Mouse (Mus musculus) ES-Bruce4 (cell line): Measurements from ENCODE around the gene Tenm2. TPM values are rescaled to one million over a fixed set of nuclear protein-coding genes. Genes with fewer than 3 reads are reported as not detected.

ENCODE experiments used
- H3K27ac ChIP-seq: 2 replicates; pipeline ENCODE4 v1.5.1; 2012; ENCODE audit warnings: low read length, inconsistent platforms; ENCODE audit not compliant: insufficient read depth
- H3K27me3 ChIP-seq: 2 replicates; pipeline ENCODE4 v1.6.1; 2012; ENCODE audit warnings: mild to moderate bottlenecking, low read length, inconsistent platforms; ENCODE audit not compliant: control insufficient read depth, poor library complexity, insufficient read depth, severe bottlenecking
- H3K36me3 ChIP-seq: 2 replicates; pipeline ENCODE4 v1.6.1; 2012; ENCODE audit warnings: inconsistent platforms, mild to moderate bottlenecking, low read length, moderate library complexity; ENCODE audit not compliant: control insufficient read depth, poor library complexity, insufficient read depth, severe bottlenecking
- H3K4me1 ChIP-seq: one replicate; pipeline ENCODE4 v1.8.1; 2011; ENCODE audit warnings: low read length; ENCODE audit not compliant: control insufficient read depth, insufficient read depth
- H3K4me3 ChIP-seq: 2 replicates; pipeline ENCODE4 v1.5.1; 2011; ENCODE audit warnings: low read depth, mild to moderate bottlenecking, low read length
- H3K9ac ChIP-seq: 2 replicates; pipeline ENCODE4 v1.6.1; 2012; ENCODE audit warnings: low read depth, mild to moderate bottlenecking, inconsistent platforms; ENCODE audit not compliant: poor library complexity, severe bottlenecking
- H3K9me3 ChIP-seq: replicated peaks from 2 replicates; pipeline ENCODE4 v1.6.1; 2012; ENCODE audit warnings: mild to moderate bottlenecking, low read length, inconsistent platforms; ENCODE audit not compliant: control insufficient read depth, poor library complexity, insufficient read depth, severe bottlenecking
- CTCF ChIP-seq: IDR thresholded peaks from one replicate; pipeline ENCODE4 v1.8.1; 2011; ENCODE audit warnings: low read depth, low read length
- EP300 ChIP-seq: IDR thresholded peaks from 2 replicates; pipeline ENCODE4 v1.6.1; 2011; ENCODE audit warnings: low read depth, low read length; ENCODE audit not compliant: insufficient read depth
- POLR2A ChIP-seq: IDR thresholded peaks from one replicate; pipeline ENCODE4 v1.8.1; 2011; ENCODE audit warnings: low read length; ENCODE audit not compliant: insufficient read depth
- polyA plus RNA-seq: library from polyadenylated mRNA; stranded (reverse); fragments of >200 nt; gene quantifications from 2 replicates; pipeline ENCODE4 v1.2.4, GENCODE M21; 2011; ENCODE audit warnings: low read depth; ENCODE audit not compliant: missing spikeins, insufficient read depth, insufficient read length

The Tenm2 gene
- polyA plus RNA-seq, 1 experiment = not detected

GRCm38 (mm10) chr11:36031751-36032150 lies 1204.0 kb downstream of the Tenm2 start:
- Histone ChIP-seq H3K9me3 (no peaks in the 10 kb centered on the region), H3K36me3 (no peaks in the 10 kb centered on the region), H3K4me1 (no peaks in the 10 kb centered on the region), H3K27ac (no peak overlapping the region), H3K27me3 (no peaks in the 10 kb centered on the region), H3K4me3 (no peak overlapping the region), H3K9ac (no peak overlapping the region)
- TF ChIP-seq POLR2A (no peak), EP300 (no peak), CTCF (no peak)

- no peak overlapping the region for H3K4me3 ChIP-seq
- H3K9me3 ChIP-seq = no peaks in the 10 kb centered on the region
- no peak overlapping the region for H3K9ac ChIP-seq
- no peaks in the 10 kb centered on the region for H3K4me1 ChIP-seq
- H3K27me3 ChIP-seq = no peaks in the 10 kb centered on the region
- H3K27ac ChIP-seq = no peak overlapping the region
- TF ChIP-seq CTCF (no peak), EP300 (no peak), POLR2A (no peak)
- H3K36me3 ChIP-seq = no peaks in the 10 kb centered on the region
Measured at GRCm38 (mm10) chr11:36020009-36020408, 1215.8 kb downstream of the Tenm2 start.

GRCm38 (mm10) chr11:36013179-36013578 lies 1222.6 kb downstream of the Tenm2 start:
- no peak overlapping the region for H3K4me3 ChIP-seq
- H3K4me1 ChIP-seq = no peaks in the 10 kb centered on the region
- H3K27ac ChIP-seq = no peak overlapping the region
- no peak for TF ChIP-seq CTCF
- TF ChIP-seq POLR2A = no peak
- no peak for TF ChIP-seq EP300
- H3K27me3 ChIP-seq = no peaks in the 10 kb centered on the region
- H3K9ac ChIP-seq = no peak overlapping the region
- no peaks in the 10 kb centered on the region for H3K9me3 ChIP-seq
- no peaks in the 10 kb centered on the region for H3K36me3 ChIP-seq

- TF ChIP-seq CTCF = no peak
- TF ChIP-seq POLR2A = no peak
- no peak for TF ChIP-seq EP300
- no peak overlapping the region for H3K9ac ChIP-seq
- H3K4me1 ChIP-seq = no peaks in the 10 kb centered on the region
- no peaks in the 10 kb centered on the region for H3K9me3 ChIP-seq
- H3K27ac ChIP-seq = no peak overlapping the region
- H3K36me3 ChIP-seq = no peaks in the 10 kb centered on the region
- H3K27me3 ChIP-seq = no peaks in the 10 kb centered on the region
- no peak overlapping the region for H3K4me3 ChIP-seq
Measured at GRCm38 (mm10) chr11:36009281-36010208, 1226.2 kb downstream of the Tenm2 start.

- Histone ChIP-seq H3K4me1 (no peaks in the 10 kb centered on the region), H3K9me3 (no peaks in the 10 kb centered on the region), H3K27ac (no peak overlapping the region), H3K36me3 (no peaks in the 10 kb centered on the region), H3K4me3 (no peak overlapping the region), H3K9ac (no peak overlapping the region), H3K27me3 (no peaks in the 10 kb centered on the region)
- no peak for TF ChIP-seq POLR2A
- TF ChIP-seq EP300 = no peak
- no peak for TF ChIP-seq CTCF
Measured at GRCm38 (mm10) chr11:36002900-36003299, 1232.9 kb downstream of the Tenm2 start.
